Mouse (Mus musculus): ENCODE data around the gene Rsph10b.
"Not testable (repeated sequence)": the region's sequence is repeated elsewhere in the genome, so short reads cannot be mapped to it uniquely, and the experiment has no call there.

Gene Rsph10b

GRCm38 (mm10) chr5:143993260-143993659 lies 60.4 kb downstream of the Rsph10b start:
- CTCF ChIA-PET, result interaction anchor here (0.7 kb wide), 1 partner anchor 24 kb away, joined by 3 read pairs; no protein-coding TSS in a partner anchor

- CTCF ChIA-PET, result interaction anchor here (0.7 kb wide), 1 partner anchor 25 kb away, joined by 3 read pairs; no protein-coding TSS in a partner anchor
Observed at GRCm38 (mm10) chr5:143993849-143994248, 61.0 kb downstream of the Rsph10b start.

- CTCF ChIA-PET, result no interaction called here
Observed at GRCm38 (mm10) chr5:143994632-143995365, 62.0 kb downstream of the Rsph10b start.

- CTCF ChIA-PET, result interaction anchor here (1.0 kb wide), 1 partner anchor 286 kb away, joined by 3 read pairs; no protein-coding TSS in a partner anchor
Observed at GRCm38 (mm10) chr5:143999409-143999808, 66.6 kb downstream of the Rsph10b start.

GRCm38 (mm10) chr5:144002461-144003192 lies 69.8 kb downstream of the Rsph10b start:
- CTCF ChIA-PET, result interaction anchor here (0.6 to 0.7 kb wide), 2 partner anchors 13 to 386 kb away, joined by 5 to 6 read pairs; no protein-coding TSS in a partner anchor

GRCm38 (mm10) chr5:144013366-144014134 lies 80.7 kb downstream of the Rsph10b start:
- CTCF ChIA-PET, result not testable (repeated sequence)

- CTCF ChIA-PET, result interaction anchor here (0.6 kb wide), 1 partner anchor 111 kb away, joined by 4 read pairs; no protein-coding TSS in a partner anchor
Observed at GRCm38 (mm10) chr5:144014551-144015311, 81.9 kb downstream of the Rsph10b start, which contains the start of gene Ccz1. Gene Ccz1, minus strand, starts transcription at chr5:144014877.

- CTCF ChIA-PET, result no interaction called here
Observed at GRCm38 (mm10) chr5:144015312-144015650, 82.4 kb downstream of the Rsph10b start.

GRCm38 (mm10) chr5:144015845-144016244 lies 83.0 kb downstream of the Rsph10b start:
- CTCF ChIA-PET, result interaction anchor here (0.6 kb wide), 3 partner anchors 13 to 613 kb away, joined by 3 to 5 read pairs (median 3); no protein-coding TSS in a partner anchor

- CTCF ChIA-PET, result no interaction called here
Observed at GRCm38 (mm10) chr5:144026620-144027263, 93.9 kb downstream of the Rsph10b start, which contains the start of gene Ocm. Gene Ocm, minus strand, starts transcription at chr5:144026670.

- CTCF ChIA-PET, result no interaction called here
Observed at GRCm38 (mm10) chr5:144032491-144032890, 99.7 kb downstream of the Rsph10b start.

- CTCF ChIA-PET, result interaction anchor here (0.6 kb wide), 1 partner anchor 36 kb away, joined by 3 read pairs; no protein-coding TSS in a partner anchor
Observed at GRCm38 (mm10) chr5:144034567-144034966, 101.7 kb downstream of the Rsph10b start.
